Mouse (Mus musculus) CD4-positive, CD25-positive, alpha-beta regulatory T cell, adult 4 months (primary cell): ENCODE measurements around the gene Map7. TPM values are rescaled to one million over a fixed set of nuclear protein-coding genes. Genes with fewer than 3 reads are reported as not detected.

Source experiments
- ATAC-seq: one replicate; pipeline ENCODE4 v1.8.0; 2017
- polyA plus RNA-seq, 2 experiments: library from polyadenylated mRNA; unstranded; fragments of 100-300 nt; shearing (Covaris generic); gene quantifications; one replicate each; pipeline ENCODE4 v1.2.1; 2017

The Map7 gene
- polyA plus RNA-seq, 2 experiments from 2014 or later, result 5.0 to 5.9 TPM

- ATAC-seq, result no peak
Measured at GRCm38 (mm10) chr10:20236241-20236640, 88.0 kb downstream of the Map7 start.

GRCm38 (mm10) chr10:20238281-20238680 is 90.0 kb downstream of the Map7 start:
- ATAC-seq, result no peak

GRCm38 (mm10) chr10:20240858-20241257 is 92.6 kb downstream of the Map7 start:
- no peak for ATAC-seq

GRCm38 (mm10) chr10:20243321-20243720 is 95.0 kb downstream of the Map7 start:
- ATAC-seq, result no peak

- no peak for ATAC-seq
Measured at GRCm38 (mm10) chr10:20245082-20245481, 96.8 kb downstream of the Map7 start.

- no peak for ATAC-seq
Measured at GRCm38 (mm10) chr10:20249091-20249490, 100.8 kb downstream of the Map7 start.

- no peak for ATAC-seq
Measured at GRCm38 (mm10) chr10:20255579-20255978, 107.3 kb downstream of the Map7 start.

- peak; percentile 38 for ATAC-seq
Measured at GRCm38 (mm10) chr10:20257054-20257643, 108.9 kb downstream of the Map7 start.

GRCm38 (mm10) chr10:20257721-20258720 is 109.8 kb downstream of the Map7 start:
- peak; percentile 45 for ATAC-seq

GRCm38 (mm10) chr10:20259476-20259875 is 111.2 kb downstream of the Map7 start:
- ATAC-seq, result no peak

- no peak for ATAC-seq
Measured at GRCm38 (mm10) chr10:20262896-20263295, 114.6 kb downstream of the Map7 start.

- no peak for ATAC-seq
Measured at GRCm38 (mm10) chr10:20264479-20264878, 116.2 kb downstream of the Map7 start.

GRCm38 (mm10) chr10:20267032-20267431 is 118.8 kb downstream of the Map7 start:
- peak; percentile 97 for ATAC-seq

GRCm38 (mm10) chr10:20268945-20269344 is 120.7 kb downstream of the Map7 start:
- ATAC-seq, result no peak

- no peak for ATAC-seq
Measured at GRCm38 (mm10) chr10:20272380-20272779, 124.1 kb downstream of the Map7 start.

GRCm38 (mm10) chr10:20273278-20273677 is 125.0 kb downstream of the Map7 start:
- no peak for ATAC-seq

- no peak for ATAC-seq
Measured at GRCm38 (mm10) chr10:20274022-20274421, 125.8 kb downstream of the Map7 start.

GRCm38 (mm10) chr10:20281456-20281855 is 133.2 kb downstream of the Map7 start:
- peak; percentile 98 for ATAC-seq

GRCm38 (mm10) chr10:20285289-20285975 is 137.2 kb downstream of the Map7 start:
- ATAC-seq, result no peak

GRCm38 (mm10) chr10:20285994-20286836 is 137.9 kb downstream of the Map7 start:
- no peak for ATAC-seq

GRCm38 (mm10) chr10:20287369-20287768 is 139.1 kb downstream of the Map7 start:
- no peak for ATAC-seq

- peak; percentile 87 for ATAC-seq
Measured at GRCm38 (mm10) chr10:20290467-20290883, 142.2 kb downstream of the Map7 start.
